Mouse (Mus musculus) ES-E14 (cell line): Measurements from ENCODE around the gene Borcs8. TPM values are rescaled to one million over a fixed set of nuclear protein-coding genes. Genes with fewer than 3 reads are reported as not detected.

Experiments
- DNase-seq: peaks from one replicate; pipeline ENCODE4 v3.0.0-alpha.2; 2013; ENCODE audit warnings: low read depth, low spot score
- H3K27ac ChIP-seq: 2 replicates; pipeline ENCODE4 v1.5.1; 2012; ENCODE audit warnings: low read depth, mild to moderate bottlenecking, low read length, moderate library complexity, mixed read lengths; ENCODE audit not compliant: poor library complexity, insufficient read depth, severe bottlenecking
- H3K36me3 ChIP-seq: 2 replicates; pipeline ENCODE4 v1.6.1; 2012; ENCODE audit warnings: mild to moderate bottlenecking, low read length, moderate library complexity, mixed read lengths; ENCODE audit not compliant: control insufficient read depth, poor library complexity, insufficient read depth, severe bottlenecking
- H3K4me1 ChIP-seq, 2 experiments: fragments of 150-350 bp in 1 of 2; sonication (generic) in 1 of 2; 2 replicates each; pipeline ENCODE4 v1.6.1; 2012; ENCODE audit warnings: low read length in 2 of 2, mild to moderate bottlenecking in 1 of 2, mixed read lengths in 1 of 2; ENCODE audit not compliant: control insufficient read depth in 2 of 2, insufficient read depth in 2 of 2, poor library complexity in 1 of 2
- H3K4me3 ChIP-seq, 2 experiments: fragments of 150-350 bp in 1 of 2; sonication (generic) in 1 of 2; 2 replicates each; pipeline ENCODE4 v1.5.1; 2012; ENCODE audit warnings: low read length in 2 of 2, low read depth in 1 of 2, mild to moderate bottlenecking in 1 of 2, mixed read lengths in 1 of 2; ENCODE audit not compliant: insufficient read depth in 1 of 2, poor library complexity in 1 of 2, severe bottlenecking in 1 of 2
- H3K9ac ChIP-seq: 2 replicates; pipeline ENCODE4 v1.6.1; 2012; ENCODE audit warnings: low read depth, mild to moderate bottlenecking, low read length, mixed read lengths; ENCODE audit not compliant: poor library complexity, insufficient read depth, severe bottlenecking
- H3K9me3 ChIP-seq: fragments of 150-350 bp; sonication (generic); 2 replicates; pipeline ENCODE4 v1.6.1; 2012; ENCODE audit warnings: low read depth, mild to moderate bottlenecking, low read length; ENCODE audit not compliant: control insufficient read depth, insufficient read depth
- CHD2 ChIP-seq: IDR thresholded peaks from 2 replicates; pipeline ENCODE4 v1.6.1; 2014; ENCODE audit warnings: mild to moderate bottlenecking, low read depth, low read length, inconsistent platforms
- HCFC1 ChIP-seq: IDR thresholded peaks from 2 replicates; pipeline ENCODE4 v1.6.1; 2012; ENCODE audit warnings: low read length, inconsistent platforms, borderline replicate concordance; ENCODE audit not compliant: insufficient read depth
- MAFK ChIP-seq: IDR thresholded peaks from 2 replicates; pipeline ENCODE4 v1.6.1; 2014; ENCODE audit warnings: mild to moderate bottlenecking, low read depth, low read length, inconsistent platforms; ENCODE audit not compliant: insufficient read depth
- ZC3H11A ChIP-seq: IDR thresholded peaks from 2 replicates; pipeline ENCODE4 v1.6.1; 2012; ENCODE audit warnings: low read depth, mild to moderate bottlenecking, inconsistent platforms, low read length, borderline replicate concordance
- ZNF384 ChIP-seq: IDR thresholded peaks from 2 replicates; pipeline ENCODE4 v1.6.1; 2012; ENCODE audit warnings: low read depth, low read length, inconsistent platforms
- in situ Hi-C, 2 experiments: fragments of 600-800 bp; cut with MboI; formaldehyde crosslinking; loops; one replicate each; pipeline ENCODE4 v1.15.1; 2025; ENCODE audit warnings: low sequenced_read_pairs in 2 of 2, inconsistent platforms in 1 of 2; ENCODE audit not compliant: unreplicated experiment in 2 of 2
- total RNA-seq: library from RNA; depleted of rRNA; stranded (reverse); fragments of 300-350 nt; gene quantifications from 2 replicates; pipeline ENCODE4 v1.2.3, GENCODE M21; 2012

Borcs8 gene
- total RNA-seq, 1 experiment = 30.0 TPM

DNA sequence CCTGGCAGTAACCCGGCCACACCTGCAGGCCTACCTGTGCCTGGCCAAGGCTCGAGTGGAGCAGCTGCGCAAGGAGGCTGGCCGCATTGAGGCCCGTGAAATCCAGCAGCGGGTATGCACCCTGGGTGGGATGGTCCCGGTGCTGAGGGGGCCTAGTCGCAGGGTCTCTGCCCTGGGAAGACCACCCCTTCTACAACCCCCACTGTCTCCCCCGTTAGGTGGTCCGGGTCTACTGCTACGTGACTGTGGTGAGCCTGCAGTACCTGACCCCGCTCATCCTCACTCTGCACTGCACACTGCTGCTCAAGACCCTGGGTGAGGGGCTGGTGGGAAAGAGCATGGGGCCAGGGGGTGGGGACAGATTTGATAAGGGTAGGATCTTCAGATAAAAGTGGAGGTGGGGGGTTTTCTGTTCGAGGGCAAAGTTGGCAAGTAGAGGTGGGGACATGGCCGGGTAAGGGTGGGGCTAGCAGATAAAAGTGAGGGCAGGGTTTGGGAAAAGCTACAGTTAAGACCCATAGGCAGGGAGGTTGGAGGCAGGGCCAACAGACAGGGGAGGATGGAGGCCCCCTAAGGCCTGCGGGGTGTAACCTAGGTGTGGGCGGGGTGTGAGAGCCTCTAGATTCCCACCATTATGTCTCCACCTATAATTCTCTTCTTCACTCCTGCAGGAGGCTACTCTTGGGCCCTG, 42.1 kb downstream of the Borcs8 start:
- Histone ChIP-seq H3K4me3 (no peak overlapping the region), H3K36me3 (peaks cover 7% of the 10 kb centered on the region; the same call in 1 of the 2 replicates), H3K9ac (no peak overlapping the region), H3K9me3 (no peaks in the 10 kb centered on the region), H3K27ac (no peak overlapping the region), H3K4me1 (peaks cover 0 to 4% of the 10 kb centered on the region in 2 experiments; a peak in 1 of 4 replicates)
- in situ Hi-C loops = no loop called here
- no peak for TF ChIP-seq ZNF384
- DNase-seq = no peak

GRCm38 (mm10) chr8:70181903-70182252, 42.6 kb downstream of the Borcs8 start:
- no peak overlapping the region for H3K9ac ChIP-seq
- peaks cover 0 to 4% of the 10 kb centered on the region in 2 experiments; a peak in 1 of 4 replicates for H3K4me1 ChIP-seq
- in situ Hi-C loops = no loop called here
- H3K27ac ChIP-seq = no peak overlapping the region
- no peak overlapping the region for H3K4me3 ChIP-seq
- DNase-seq = no peak
- peaks cover 5% of the 10 kb centered on the region; the same call in 1 of the 2 replicates for H3K36me3 ChIP-seq
- no peaks in the 10 kb centered on the region for H3K9me3 ChIP-seq
- TF ChIP-seq MAFK = no peak
- TF ChIP-seq ZC3H11A = no peak
- no peak for TF ChIP-seq CHD2
- TF ChIP-seq ZNF384 = no peak
- no peak for TF ChIP-seq HCFC1

GRCm38 (mm10) chr8:70183194-70183593, 43.9 kb downstream of the Borcs8 start:
- Histone ChIP-seq H3K27ac (no peak overlapping the region), H3K36me3 (no peaks in the 10 kb centered on the region; the same call in 1 of the 2 replicates), H3K9me3 (no peaks in the 10 kb centered on the region), H3K9ac (no peak overlapping the region), H3K4me3 (no peak overlapping the region), H3K4me1 (peaks cover 0 to 4% of the 10 kb centered on the region in 2 experiments; a peak in 1 of 4 replicates)
- DNase-seq = no peak
- TF ChIP-seq MAFK (no peak), ZC3H11A (no peak), CHD2 (no peak), ZNF384 (no peak), HCFC1 (no peak)
- in situ Hi-C loops = no loop called here

DNA sequence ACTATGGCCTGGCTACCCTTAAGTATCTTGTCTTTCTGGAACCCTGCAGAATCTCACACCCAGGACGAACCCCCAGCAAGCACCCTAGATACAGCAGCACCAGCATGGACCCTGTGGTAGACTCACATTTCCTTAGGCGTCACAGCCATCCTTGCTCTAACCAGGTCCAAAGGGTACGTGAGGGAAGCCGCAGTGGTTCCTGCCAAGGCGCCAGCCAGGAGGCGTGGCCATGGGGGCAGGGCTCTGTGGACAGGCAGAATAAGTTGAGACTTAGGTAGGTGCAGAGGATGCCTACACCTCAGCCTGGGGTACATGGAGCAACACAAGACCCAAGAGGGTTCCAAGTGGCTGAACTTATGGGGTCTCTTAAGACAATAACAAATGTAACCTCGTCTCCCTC, 49.4 kb downstream of the Borcs8 start:
- Histone ChIP-seq H3K36me3 (no peaks in the 10 kb centered on the region), H3K9me3 (no peaks in the 10 kb centered on the region), H3K4me1 (peaks cover 0 to 2% of the 10 kb centered on the region in 2 experiments; a peak in 1 of 4 replicates), H3K27ac (no peak overlapping the region), H3K9ac (no peak overlapping the region), H3K4me3 (no peak overlapping the region)
- TF ChIP-seq ZNF384 = no peak
- no peak for TF ChIP-seq CHD2
- no peak for TF ChIP-seq ZC3H11A
- TF ChIP-seq HCFC1 = no peak
- no peak for TF ChIP-seq MAFK
- in situ Hi-C loops = no loop called here
- DNase-seq = no peak

GRCm38 (mm10) chr8:70193238-70193637, 53.9 kb downstream of the Borcs8 start:
- DNase-seq = no peak
- Histone ChIP-seq H3K36me3 (no peaks in the 10 kb centered on the region), H3K27ac (no peak overlapping the region), H3K4me3 (no peak overlapping the region), H3K9me3 (no peaks in the 10 kb centered on the region), H3K4me1 (no peaks in the 10 kb centered on the region), H3K9ac (no peak overlapping the region)
- in situ Hi-C loops = no loop called here
- TF ChIP-seq CHD2 = no peak
